Mouse (Mus musculus): Measurements from ENCODE around the gene Cabp2. TPM values are rescaled to one million over a fixed set of nuclear protein-coding genes. Genes with fewer than 3 reads are reported as not detected.
A peak's percentile ranks its signal among the peaks of the same experiment; 100 is the strongest.
"Not testable (repeated sequence)": the region's sequence is repeated elsewhere in the genome, so short reads cannot be mapped to it uniquely, and the experiment has no call there.

The Cabp2 gene
- not detected in 2 replicates for polyA plus RNA-seq (2012; rRNA removed)

- DNase-seq (ENCODE audit: extremely low spot score in 1 of 2, low spot score in 1 of 2), result no peak
These were observed at the start of gene Cabp2 for GRCm38 (mm10) chr19:4081394-4081793. Gene Cabp2 (plus strand): TSS chr19:4081578.

GRCm38 (mm10) chr19:4032668-4033067, 48.7 kb upstream of the Cabp2 start:
- DNase-seq (ENCODE audit: extremely low spot score in 1 of 2, low spot score in 1 of 2), result no peak

GRCm38 (mm10) chr19:4033298-4033697, 48.1 kb upstream of the Cabp2 start:
- DNase-seq (ENCODE audit: extremely low spot score in 1 of 2, low spot score in 1 of 2), result no peak

- no peak for DNase-seq (ENCODE audit: extremely low spot score in 1 of 2, low spot score in 1 of 2)
These were observed 47.6 kb upstream of the Cabp2 start for GRCm38 (mm10) chr19:4033742-4034141.

GRCm38 (mm10) chr19:4036327-4037045, 44.9 kb upstream of the Cabp2 start:
- DNase-seq (ENCODE audit: extremely low spot score in 1 of 2, low spot score in 1 of 2), result no peak

- DNase-seq (ENCODE audit: extremely low spot score in 1 of 2, low spot score in 1 of 2), result not testable (repeated sequence)
These were observed 44.1 kb upstream of the Cabp2 start for GRCm38 (mm10) chr19:4037154-4037787.

GRCm38 (mm10) chr19:4037788-4038232, 43.6 kb upstream of the Cabp2 start, which contains the start of gene Gstp1:
Gene Gstp1 (minus strand): TSS chr19:4037985.
- DNase-seq (ENCODE audit: extremely low spot score in 1 of 2, low spot score in 1 of 2), result peak; percentile 72 to 92

GRCm38 (mm10) chr19:4040941-4041340, 40.4 kb upstream of the Cabp2 start:
- not testable (repeated sequence) for DNase-seq (ENCODE audit: extremely low spot score in 1 of 2, low spot score in 1 of 2)

- DNase-seq (ENCODE audit: extremely low spot score in 1 of 2, low spot score in 1 of 2), result not testable (repeated sequence)
These were observed 39.9 kb upstream of the Cabp2 start for GRCm38 (mm10) chr19:4041500-4041899.

- DNase-seq (ENCODE audit: extremely low spot score in 1 of 2, low spot score in 1 of 2), result no peak
These were observed 39.3 kb upstream of the Cabp2 start for GRCm38 (mm10) chr19:4042124-4042523.

GRCm38 (mm10) chr19:4044109-4044508, 37.3 kb upstream of the Cabp2 start:
- DNase-seq (ENCODE audit: extremely low spot score in 1 of 2, low spot score in 1 of 2), result not testable (repeated sequence)

GRCm38 (mm10) chr19:4045966-4046865, 35.2 kb upstream of the Cabp2 start, which contains the start of gene Gstp2:
Gene Gstp2 (minus strand): TSS chr19:4046023.
- peak; percentile 85 to 90 for DNase-seq (ENCODE audit: extremely low spot score in 1 of 2, low spot score in 1 of 2)

GRCm38 (mm10) chr19:4046866-4047254, 34.5 kb upstream of the Cabp2 start:
- no peak for DNase-seq (ENCODE audit: extremely low spot score in 1 of 2, low spot score in 1 of 2)

- DNase-seq (ENCODE audit: extremely low spot score in 1 of 2, low spot score in 1 of 2), result peak in 1 of 2 experiments; percentile 87
These were observed 33.5 kb upstream of the Cabp2 start for GRCm38 (mm10) chr19:4047859-4048258.

GRCm38 (mm10) chr19:4049069-4049468, 32.3 kb upstream of the Cabp2 start:
- DNase-seq (ENCODE audit: extremely low spot score in 1 of 2, low spot score in 1 of 2), result not testable (repeated sequence)

GRCm38 (mm10) chr19:4051016-4051415, 30.4 kb upstream of the Cabp2 start:
- DNase-seq (ENCODE audit: extremely low spot score in 1 of 2, low spot score in 1 of 2), result no peak

GRCm38 (mm10) chr19:4051741-4052515, 29.4 kb upstream of the Cabp2 start:
- DNase-seq (ENCODE audit: extremely low spot score in 1 of 2, low spot score in 1 of 2), result peak in 1 of 2 experiments; percentile 63

GRCm38 (mm10) chr19:4052516-4053030, 28.8 kb upstream of the Cabp2 start:
- DNase-seq (ENCODE audit: extremely low spot score in 1 of 2, low spot score in 1 of 2), result no peak

- no peak for DNase-seq (ENCODE audit: extremely low spot score in 1 of 2, low spot score in 1 of 2)
These were observed 26.8 kb upstream of the Cabp2 start for GRCm38 (mm10) chr19:4054613-4055012.

Data from frontal cortex, adult 2 months (tissue).